Mouse (Mus musculus) MEL (cell line): ENCODE data around the gene Tbc1d1. TPM values are rescaled to one million over a fixed set of nuclear protein-coding genes. Genes with fewer than 3 reads are reported as not detected.
A peak's percentile ranks its signal among the peaks of the same experiment; 100 is the strongest.

Experiments
- DNase-seq: peaks from one replicate; pipeline ENCODE4 v3.0.0; 2011; ENCODE audit warnings: low read depth, low spot score
- H3K27ac ChIP-seq: 2 replicates; pipeline ENCODE4 v1.5.1; 2012; ENCODE audit warnings: low read depth, mild to moderate bottlenecking, control low read depth, low read length, moderate library complexity; ENCODE audit not compliant: control insufficient read depth
- H3K27me3 ChIP-seq, 2 experiments: fragments of 150-350 bp in 1 of 2; sonication (generic) in 1 of 2; 2 replicates each; pipeline ENCODE4 v1.6.1; 2012; ENCODE audit warnings: low read length in 2 of 2, mild to moderate bottlenecking in 2 of 2, improper control_type of control experiment in 1 of 2, moderate library complexity in 1 of 2; ENCODE audit not compliant: insufficient read depth in 2 of 2, control insufficient read depth in 1 of 2
- H3K36me3 ChIP-seq, 2 experiments: 2 replicates each; pipeline ENCODE4 v1.6.1; 2012 to 2014; ENCODE audit warnings: low read length in 2 of 2, improper control_type of control experiment in 1 of 2, inconsistent platforms in 1 of 2, mild to moderate bottlenecking in 1 of 2; ENCODE audit not compliant: insufficient read depth in 2 of 2, control insufficient read depth in 1 of 2
- H3K4me1 ChIP-seq, 2 experiments: fragments of 150-350 bp in 1 of 2; sonication (generic) in 1 of 2; 2 replicates each; pipeline ENCODE4 v1.6.1; 2012; ENCODE audit warnings: low read length in 2 of 2, improper control_type of control experiment in 1 of 2, mild to moderate bottlenecking in 1 of 2; ENCODE audit not compliant: insufficient read depth in 2 of 2, control insufficient read depth in 1 of 2
- H3K4me3 ChIP-seq, 2 experiments: fragments of 150-350 bp in 1 of 2; sonication (generic) in 1 of 2; 2 replicates each; pipeline ENCODE4 v1.5.1; 2012; ENCODE audit warnings: low read depth in 2 of 2, low read length in 2 of 2, mild to moderate bottlenecking in 2 of 2, moderate library complexity in 2 of 2, control low read depth in 1 of 2, improper control_type of control experiment in 1 of 2; ENCODE audit not compliant: control insufficient read depth in 1 of 2, insufficient read depth in 1 of 2
- H3K79me2 ChIP-seq: 2 replicates; pipeline ENCODE4 v1.6.1; 2012; ENCODE audit warnings: mild to moderate bottlenecking, low read length, moderate library complexity; ENCODE audit not compliant: control insufficient read depth, poor library complexity, insufficient read depth
- H3K9ac ChIP-seq: 2 replicates; pipeline ENCODE4 v1.6.1; 2012; ENCODE audit warnings: low read depth, mild to moderate bottlenecking, control low read depth, low read length, moderate library complexity; ENCODE audit not compliant: control insufficient read depth, poor library complexity, severe bottlenecking
- H3K9me3 ChIP-seq: fragments of 150-350 bp; sonication (generic); replicated peaks from 2 replicates; pipeline ENCODE4 v1.6.1; 2012; ENCODE audit warnings: mild to moderate bottlenecking, low read length, improper control_type of control experiment, moderate library complexity; ENCODE audit not compliant: insufficient read depth
- BHLHE40 ChIP-seq: IDR thresholded peaks from 2 replicates; pipeline ENCODE4 v1.6.1; 2012; ENCODE audit warnings: low read depth, mild to moderate bottlenecking, inconsistent platforms, low read length, improper control_type of control experiment, borderline replicate concordance
- CTCF ChIP-seq, 3 experiments: IDR thresholded peaks in 2 of 3; conservative IDR thresholded peaks in 1 of 3; 2 replicates each; pipeline ENCODE4 v1.5.1; 2011 to 2012; ENCODE audit warnings: low read length in 3 of 3, low read depth in 2 of 3, mild to moderate bottlenecking in 2 of 3, improper control_type of control experiment in 1 of 3, inconsistent platforms in 1 of 3, mixed read lengths in 1 of 3, moderate library complexity in 1 of 3; ENCODE audit not compliant: control insufficient read depth in 1 of 3, insufficient read depth in 1 of 3, poor library complexity in 1 of 3, severe bottlenecking in 1 of 3
- E2F4 ChIP-seq: IDR thresholded peaks from 2 replicates; pipeline ENCODE4 v1.6.1; 2011; ENCODE audit warnings: low read depth, low read length, improper control_type of control experiment, borderline replicate concordance
- ELF1 ChIP-seq: IDR thresholded peaks from 2 replicates; pipeline ENCODE4 v1.6.1; 2014; ENCODE audit warnings: low read depth, mild to moderate bottlenecking, inconsistent platforms, low read length, improper control_type of control experiment, moderate library complexity
- EP300 ChIP-seq, 2 experiments: IDR thresholded peaks; 2 replicates each; pipeline ENCODE4 v1.6.1; 2011; ENCODE audit warnings: improper control_type of control experiment in 2 of 2, low read length in 2 of 2, low read depth in 1 of 2, mild to moderate bottlenecking in 1 of 2
- ETS1 ChIP-seq: IDR thresholded peaks from 2 replicates; pipeline ENCODE4 v1.6.1; 2012; ENCODE audit warnings: low read depth, mild to moderate bottlenecking, inconsistent platforms, low read length, improper control_type of control experiment, moderate library complexity
- GABPA ChIP-seq: IDR thresholded peaks from 2 replicates; pipeline ENCODE4 v1.6.1; 2012; ENCODE audit warnings: low read depth, mild to moderate bottlenecking, inconsistent platforms, low read length, improper control_type of control experiment, moderate library complexity
- GATA1 ChIP-seq: IDR thresholded peaks from 2 replicates; pipeline ENCODE4 v1.6.1; 2011; ENCODE audit warnings: low read depth, low read length, improper control_type of control experiment
- HCFC1 ChIP-seq: IDR thresholded peaks from 2 replicates; pipeline ENCODE4 v1.6.1; 2012; ENCODE audit warnings: low read depth, mild to moderate bottlenecking, inconsistent platforms, low read length, improper control_type of control experiment, moderate library complexity
- KAT2A ChIP-seq: conservative IDR thresholded peaks from 2 replicates; pipeline ENCODE4 v1.6.1; 2012; ENCODE audit warnings: low read depth, low read length, improper control_type of control experiment, inconsistent platforms
- MAZ ChIP-seq: IDR thresholded peaks from 2 replicates; pipeline ENCODE4 v1.6.1; 2012; ENCODE audit warnings: low read depth, mild to moderate bottlenecking, inconsistent platforms, low read length, improper control_type of control experiment
- MXI1 ChIP-seq: IDR thresholded peaks from 2 replicates; pipeline ENCODE4 v1.6.1; 2011; ENCODE audit warnings: mild to moderate bottlenecking, low read depth, low read length, improper control_type of control experiment
- MYB ChIP-seq: IDR thresholded peaks from 2 replicates; pipeline ENCODE4 v1.6.1; 2011; ENCODE audit warnings: mild to moderate bottlenecking, low read depth, low read length, improper control_type of control experiment
- NELFE ChIP-seq: IDR thresholded peaks from 2 replicates; pipeline ENCODE4 v1.6.1; 2011; ENCODE audit warnings: low read depth, low read length, improper control_type of control experiment
- NRF1 ChIP-seq: IDR thresholded peaks from 2 replicates; pipeline ENCODE4 v1.6.1; 2014; ENCODE audit warnings: low read depth, mild to moderate bottlenecking, inconsistent platforms, low read length, improper control_type of control experiment, moderate library complexity; ENCODE audit not compliant: poor library complexity, insufficient read depth, severe bottlenecking
- POLR2A ChIP-seq, 2 experiments: IDR thresholded peaks; 2 replicates each; pipeline ENCODE4 v1.6.1; 2011 to 2012; ENCODE audit warnings: low read length in 2 of 2, mild to moderate bottlenecking in 2 of 2, control low read depth in 1 of 2, improper control_type of control experiment in 1 of 2, low read depth in 1 of 2, moderate library complexity in 1 of 2; ENCODE audit not compliant: control insufficient read depth in 1 of 2, insufficient read depth in 1 of 2, poor library complexity in 1 of 2
- RAD21 ChIP-seq: IDR thresholded peaks from 2 replicates; pipeline ENCODE4 v1.6.1; 2011; ENCODE audit warnings: mild to moderate bottlenecking, low read depth, low read length, improper control_type of control experiment
- RCOR1 ChIP-seq: IDR thresholded peaks from 2 replicates; pipeline ENCODE4 v1.6.1; 2012; ENCODE audit warnings: low read depth, mild to moderate bottlenecking, inconsistent platforms, low read length, improper control_type of control experiment
- SIN3A ChIP-seq: IDR thresholded peaks from 2 replicates; pipeline ENCODE4 v1.6.1; 2012; ENCODE audit warnings: low read length, improper control_type of control experiment, inconsistent platforms
- SMC3 ChIP-seq: IDR thresholded peaks from 2 replicates; pipeline ENCODE4 v1.6.1; 2011; ENCODE audit warnings: low read depth, low read length, improper control_type of control experiment
- TAL1 ChIP-seq: IDR thresholded peaks from 2 replicates; pipeline ENCODE4 v1.6.1; 2012; ENCODE audit warnings: mild to moderate bottlenecking, inconsistent platforms, low read length, moderate library complexity, mixed read lengths
- TCF12 ChIP-seq: IDR thresholded peaks from 2 replicates; pipeline ENCODE4 v1.6.1; 2014; ENCODE audit warnings: low read depth, mild to moderate bottlenecking, inconsistent platforms, low read length, improper control_type of control experiment, moderate library complexity
- USF1 ChIP-seq: IDR thresholded peaks from 2 replicates; pipeline ENCODE4 v1.6.1; 2014; ENCODE audit warnings: low read depth, mild to moderate bottlenecking, inconsistent platforms, low read length, improper control_type of control experiment, moderate library complexity
- USF2 ChIP-seq, 2 experiments: IDR thresholded peaks; 2 replicates each; pipeline ENCODE4 v1.6.1; 2011 to 2012; ENCODE audit warnings: improper control_type of control experiment in 2 of 2, low read length in 2 of 2, borderline replicate concordance in 1 of 2, inconsistent platforms in 1 of 2, low read depth in 1 of 2, mild to moderate bottlenecking in 1 of 2; ENCODE audit not compliant: insufficient read depth in 1 of 2
- ZMIZ1 ChIP-seq: IDR thresholded peaks from 2 replicates; pipeline ENCODE4 v1.6.1; 2012; ENCODE audit warnings: low read depth, mild to moderate bottlenecking, inconsistent platforms, low read length, improper control_type of control experiment, moderate library complexity
- polyA plus RNA-seq, 2 experiments: library from polyadenylated mRNA; stranded (reverse) in 1 of 2; unstranded in 1 of 2; fragments of >175 nt in 1 of 2; fragments of >200 nt in 1 of 2; gene quantifications; 2 replicates each; pipeline versions ENCODE4 v1.2.1 to v1.2.4; 2012; ENCODE audit warnings: low replicate concordance in 2 of 2, low read depth in 1 of 2; ENCODE audit not compliant: insufficient read length in 2 of 2, insufficient read depth in 1 of 2, missing spikeins in 1 of 2
- total RNA-seq: library from RNA; depleted of rRNA; stranded (reverse); fragments of 300-350 nt; gene quantifications from 2 replicates; pipeline ENCODE4 v1.2.3, GENCODE M21; 2012

Tbc1d1 gene
- total and polyA plus RNA-seq, 3 experiments = 22.5 to 24.4 TPM; not detected in 1

- TF ChIP-seq USF2 (IDR thresholded peaks at IDR 0.05; ENCODE audit: borderline replicate concordance in 1 of 2, insufficient read depth in 1 of 2, low read depth in 1 of 2, low read length in 2 of 2) (no peak), USF1 (no peak), ETS1 (no peak; the same call in 1 of the 2 replicates)
- TF ChIP-seq, all 39 proteins: peak for 8
Measured at GRCm38 (mm10) chr5:64380698-64381375, 224.7 kb downstream of the Tbc1d1 start (continued).

GRCm38 (mm10) chr5:64381538-64381937 lies 225.4 kb downstream of the Tbc1d1 start:
- DNase-seq = peak; percentile 61
- Histone ChIP-seq H3K27ac (0 out of 2 replicates have a peak overlapping the region, but pooled peaks have one; percentile 1), H3K9ac (peak overlapping the region; percentile 27), H3K36me3 (peaks cover 0 to 2% of the 10 kb centered on the region in 2 experiments; a peak in 1 of 4 replicates), H3K9me3 (no peaks in the 10 kb centered on the region), H3K4me3 (peak overlapping the region; percentile 13 to 26), H3K27me3 (no peaks in the 10 kb centered on the region), H3K4me1 (peaks cover 0 to 4% of the 10 kb centered on the region in 2 experiments; a peak in 1 of 4 replicates), H3K79me2 (no peaks in the 10 kb centered on the region)
- TF ChIP-seq POLR2A (IDR thresholded peaks at IDR 0.05; ENCODE audit: control insufficient read depth in 1 of 2, insufficient read depth in 1 of 2, low read depth in 1 of 2, low read length in 2 of 2, poor library complexity in 1 of 2) = no peak
- TF ChIP-seq CTCF (IDR thresholded peaks at IDR 0.05 in 2 of 3, conservative IDR thresholded peaks at IDR 0.05 in 1 of 3; ENCODE audit: control insufficient read depth in 1 of 3, insufficient read depth in 1 of 3, low read depth in 2 of 3, low read length in 3 of 3, poor library complexity in 1 of 3, severe bottlenecking in 1 of 3) = no peak
- TF ChIP-seq SIN3A = peak; percentile 26; the same call in 1 of the 2 replicates
- TF ChIP-seq ELF1 = 0 out of 2 replicates have a peak, but pooled peaks have one; percentile 53
- TF ChIP-seq EP300 (IDR thresholded peaks at IDR 0.05; ENCODE audit: low read depth in 1 of 2, low read length in 2 of 2) = peak in 1 of 2 experiments; percentile 5; a peak in 1 of 4 replicates
- TF ChIP-seq KAT2A = no peak
- TF ChIP-seq RAD21 = no peak
- no peak for TF ChIP-seq GATA1
- peak; percentile 43; the same call in 1 of the 2 replicates for TF ChIP-seq MXI1

GRCm38 (mm10) chr5:64382451-64383057 lies 226.4 kb downstream of the Tbc1d1 start:
- Histone ChIP-seq H3K27ac (no peak overlapping the region), H3K79me2 (no peaks in the 10 kb centered on the region), H3K4me1 (peaks cover 0 to 4% of the 10 kb centered on the region in 2 experiments; a peak in 1 of 4 replicates), H3K9ac (peak overlapping the region; percentile 13; the same call in 1 of the 2 replicates), H3K27me3 (no peaks in the 10 kb centered on the region), H3K4me3 (peak overlapping the region in 1 of 2 experiments; percentile 3; a peak in 1 of 4 replicates), H3K9me3 (no peaks in the 10 kb centered on the region), H3K36me3 (peaks cover 0 to 2% of the 10 kb centered on the region in 2 experiments; a peak in 1 of 4 replicates)
- peak; percentile 86 for DNase-seq
- TF ChIP-seq ZMIZ1 = no peak
- TF ChIP-seq MAZ = 0 out of 2 replicates have a peak, but pooled peaks have one; percentile 26
- TF ChIP-seq TCF12 = 0 out of 2 replicates have a peak, but pooled peaks have one; percentile 10
- no peak for TF ChIP-seq E2F4
- no peak for TF ChIP-seq TAL1
- TF ChIP-seq NELFE = no peak
- TF ChIP-seq GABPA = no peak
- no peak for TF ChIP-seq USF2 (IDR thresholded peaks at IDR 0.05; ENCODE audit: borderline replicate concordance in 1 of 2, insufficient read depth in 1 of 2, low read depth in 1 of 2, low read length in 2 of 2)
- no peak for TF ChIP-seq GATA1
- TF ChIP-seq ELF1 = no peak
- no peak for TF ChIP-seq MYB
- TF ChIP-seq RCOR1 = 0 out of 2 replicates have a peak, but pooled peaks have one; percentile 7
- peak; percentile 99 for TF ChIP-seq SMC3
- TF ChIP-seq NRF1 = no peak
- peak; percentile 70; the same call in 1 of the 2 replicates for TF ChIP-seq SIN3A
- no peak for TF ChIP-seq HCFC1
- TF ChIP-seq MXI1 = peak; percentile 63
- TF ChIP-seq BHLHE40 = peak; percentile 36; the same call in 1 of the 2 replicates
- TF ChIP-seq EP300 (IDR thresholded peaks at IDR 0.05; ENCODE audit: low read depth in 1 of 2, low read length in 2 of 2) = no peak
